Mouse (Mus musculus): ENCODE results near the gene Krt71.
"Not testable (repeated sequence)": the region's sequence is repeated elsewhere in the genome, so short reads cannot be mapped to it uniquely, and the experiment has no call there.

The Krt71 gene

DNA sequence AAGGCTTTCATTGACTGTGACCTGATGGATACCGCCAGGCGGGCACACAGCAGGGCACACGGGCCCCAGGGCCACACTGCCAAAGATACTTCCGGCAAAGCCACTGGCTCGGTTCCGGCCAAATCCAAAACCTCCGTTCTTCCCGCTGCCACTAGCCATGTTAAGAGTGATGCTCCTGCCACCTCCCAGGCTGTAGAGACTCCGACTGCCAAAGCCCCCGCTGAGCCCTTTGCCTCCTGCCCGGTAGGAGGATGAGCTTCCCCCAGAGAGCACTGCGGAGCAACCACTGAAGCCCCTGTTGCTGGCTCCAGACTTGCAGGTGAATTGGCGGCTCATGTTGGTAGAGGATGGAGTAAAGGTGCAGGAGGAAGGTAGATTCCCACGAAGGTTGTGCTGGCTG lies at the start of gene Krt71:
Gene Krt71, minus strand, starts transcription at position 399 of the 400 bp plus-strand sequence.
- no peak for DNase-seq (ENCODE audit: low read depth, low spot score)

DNA sequence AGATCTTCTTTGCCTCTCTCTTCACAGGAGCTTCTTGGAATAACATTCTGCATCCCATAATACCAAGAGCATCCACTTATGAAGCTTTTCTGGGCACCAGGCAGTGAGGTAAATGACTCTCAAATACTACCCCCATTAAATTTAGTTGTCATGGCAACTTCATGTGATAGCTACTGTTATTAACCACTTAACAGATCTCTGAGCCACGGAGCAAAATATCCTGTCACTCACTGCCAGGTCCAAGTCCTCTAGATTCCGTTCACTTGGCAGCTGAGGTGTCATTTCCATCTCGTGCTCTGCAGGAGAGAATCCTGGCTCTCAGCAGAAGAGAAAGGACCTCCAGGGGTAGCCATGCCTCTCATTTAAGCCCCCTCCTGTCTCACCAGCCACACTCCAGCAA lies 48.0 kb upstream of the Krt71 start:
- DNase-seq (ENCODE audit: low read depth, low spot score) = no peak

- no peak for DNase-seq (ENCODE audit: low read depth, low spot score)
Measured at GRCm38 (mm10) chr15:101786360-101786759, 43.5 kb upstream of the Krt71 start, which contains the start of gene Krt72. TSS of gene Krt72 (minus strand) at chr15:101786460.

- no peak for DNase-seq (ENCODE audit: low read depth, low spot score)
Measured at GRCm38 (mm10) chr15:101773420-101773819, 30.5 kb upstream of the Krt71 start.

DNA sequence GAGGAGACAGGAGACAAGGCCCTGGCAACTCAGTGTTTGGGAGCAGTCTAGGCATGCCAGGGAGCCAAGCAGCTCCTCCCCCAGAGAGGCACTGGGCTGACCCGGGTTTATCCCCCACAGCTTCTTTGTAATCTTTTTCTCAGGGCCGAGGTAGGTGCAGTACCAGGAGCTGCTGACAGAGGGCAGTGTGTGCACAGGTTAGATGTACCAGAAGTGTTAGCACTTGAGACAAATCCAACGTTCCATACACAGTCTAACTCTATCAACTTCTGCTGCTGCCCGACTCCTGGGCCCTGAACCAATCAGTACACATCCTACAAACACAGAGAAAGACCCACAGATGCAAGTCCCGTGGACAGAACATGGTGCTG lies 29.8 kb upstream of the Krt71 start:
- peak; percentile 34 for DNase-seq (ENCODE audit: low read depth, low spot score)

GRCm38 (mm10) chr15:101772080-101772710 lies 29.3 kb upstream of the Krt71 start:
- no peak for DNase-seq (ENCODE audit: low read depth, low spot score)

DNA sequence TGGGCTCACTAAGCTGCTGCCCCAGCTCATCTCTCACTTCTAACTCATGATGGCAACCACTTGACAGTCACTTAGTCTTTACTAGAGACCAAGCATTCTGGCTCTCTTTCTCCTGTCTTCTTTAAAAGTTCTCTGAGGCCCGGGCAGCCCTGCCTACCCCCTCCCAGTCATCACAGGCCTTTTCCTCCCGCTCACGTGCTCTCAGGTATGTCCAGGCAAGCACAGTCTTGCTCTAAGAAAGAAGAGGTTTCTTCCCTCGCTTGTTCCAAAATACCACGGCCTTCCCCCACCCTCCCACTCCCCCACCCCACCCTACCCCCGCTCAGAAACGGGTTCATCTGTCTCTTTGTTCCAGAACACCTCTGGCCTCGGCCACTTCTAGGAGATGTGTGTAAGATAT lies 27.3 kb upstream of the Krt71 start:
- no peak for DNase-seq (ENCODE audit: low read depth, low spot score)

DNA sequence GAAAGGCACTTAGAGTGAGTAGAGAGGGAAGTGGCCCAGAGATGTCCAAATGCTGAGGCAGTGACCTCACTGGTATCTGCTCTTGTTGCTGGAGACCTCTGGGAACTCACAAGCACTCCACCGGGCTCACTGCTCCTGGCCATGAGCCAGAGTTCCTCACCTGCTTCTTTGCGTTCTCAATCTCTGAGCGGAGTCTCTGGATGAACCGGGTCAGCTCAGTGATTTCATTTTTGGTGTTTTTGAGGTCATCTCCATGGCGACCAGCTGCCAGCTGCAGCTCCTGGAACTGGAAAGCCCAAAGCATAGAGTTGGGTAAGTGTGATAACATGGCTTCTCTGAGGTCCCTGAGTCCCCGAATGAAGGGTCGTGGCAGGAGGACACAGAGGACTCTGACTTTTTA lies 5.1 kb downstream of the Krt71 start:
- DNase-seq (ENCODE audit: low read depth, low spot score) = no peak

GRCm38 (mm10) chr15:101730653-101731052 lies 12.3 kb downstream of the Krt71 start:
- no peak for DNase-seq (ENCODE audit: low read depth, low spot score)

- DNase-seq (ENCODE audit: low read depth, low spot score) = no peak
Measured at GRCm38 (mm10) chr15:101724686-101725085, 18.2 kb downstream of the Krt71 start.

GRCm38 (mm10) chr15:101715831-101716230 lies 27.1 kb downstream of the Krt71 start:
- no peak for DNase-seq (ENCODE audit: low read depth, low spot score)

DNA sequence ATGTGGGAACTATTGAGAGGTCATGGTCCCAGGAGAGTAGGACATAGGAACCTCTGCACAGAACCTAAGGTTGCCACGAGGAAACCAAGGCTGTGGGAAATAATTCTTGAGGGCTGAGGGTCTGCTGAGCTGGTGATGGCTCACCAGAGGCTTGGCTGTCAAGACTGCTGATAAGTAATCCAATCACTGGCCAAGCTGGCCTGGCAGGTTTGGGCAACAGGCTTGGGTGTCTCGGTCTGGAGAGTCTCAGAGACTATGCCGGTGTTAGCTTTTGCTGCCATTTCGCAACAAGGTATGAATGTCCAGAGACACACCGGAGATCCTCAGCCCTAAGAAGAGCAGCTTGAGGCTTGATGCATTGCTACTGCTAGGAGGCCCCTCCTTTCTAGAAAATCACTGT lies 28.6 kb downstream of the Krt71 start:
- DNase-seq (ENCODE audit: low read depth, low spot score) = no peak

- DNase-seq (ENCODE audit: low read depth, low spot score) = no peak
Measured at GRCm38 (mm10) chr15:101713731-101714130, 29.2 kb downstream of the Krt71 start.

GRCm38 (mm10) chr15:101712720-101713119 lies 30.2 kb downstream of the Krt71 start, which contains the start of gene Krt5:
TSS of gene Krt5 (minus strand) at chr15:101712898.
- no peak for DNase-seq (ENCODE audit: low read depth, low spot score)

- DNase-seq (ENCODE audit: low read depth, low spot score) = no peak
Measured at GRCm38 (mm10) chr15:101708683-101709082, 34.2 kb downstream of the Krt71 start.

DNA sequence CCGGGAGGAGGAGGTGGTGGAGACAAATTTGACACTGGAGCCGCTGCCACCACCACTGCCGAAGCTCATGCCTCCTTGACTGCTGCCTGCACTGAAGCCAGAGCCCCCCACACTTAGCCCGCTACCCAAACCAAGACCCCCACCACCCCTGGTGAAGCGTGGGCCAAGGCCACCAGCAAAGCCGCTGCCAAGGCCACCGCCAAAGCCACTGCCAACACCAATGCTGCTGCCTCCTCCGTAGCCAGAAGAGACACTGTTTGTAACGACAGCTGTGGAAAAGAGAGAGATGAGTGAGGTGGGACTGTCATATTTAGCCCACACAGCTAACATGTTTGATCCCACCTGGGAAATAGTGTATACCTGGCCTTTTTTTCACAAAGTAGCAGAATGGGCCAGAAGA lies 35.5 kb downstream of the Krt71 start:
- no peak for DNase-seq (ENCODE audit: low read depth, low spot score)

DNA sequence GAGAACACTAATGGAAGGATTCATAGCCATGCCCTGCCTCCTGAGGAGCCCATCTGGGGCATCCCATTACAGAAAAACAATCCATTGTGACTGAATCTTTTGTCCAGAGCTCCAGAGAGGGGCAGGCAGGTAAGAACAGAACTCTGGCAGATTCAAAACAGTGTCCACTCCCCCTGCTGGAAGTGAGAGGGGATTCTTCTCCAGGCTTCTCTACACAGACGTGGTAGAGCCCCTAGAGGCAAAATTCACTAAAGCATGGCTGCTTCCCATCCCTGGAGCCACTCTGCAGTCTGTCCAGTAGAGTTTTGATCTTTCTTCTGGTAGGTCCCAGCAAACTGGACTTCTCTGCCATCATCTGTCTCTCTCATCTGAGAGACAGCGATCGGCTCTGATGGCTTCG lies 38.8 kb downstream of the Krt71 start:
- no peak for DNase-seq (ENCODE audit: low read depth, low spot score)

- DNase-seq (ENCODE audit: low read depth, low spot score) = no peak
Measured at GRCm38 (mm10) chr15:101702380-101702779, 40.5 kb downstream of the Krt71 start.

GRCm38 (mm10) chr15:101699866-101700265 lies 43.0 kb downstream of the Krt71 start:
- no peak for DNase-seq (ENCODE audit: low read depth, low spot score)

- DNase-seq (ENCODE audit: low read depth, low spot score) = no peak
Measured at GRCm38 (mm10) chr15:101699192-101699591, 43.7 kb downstream of the Krt71 start.

DNA sequence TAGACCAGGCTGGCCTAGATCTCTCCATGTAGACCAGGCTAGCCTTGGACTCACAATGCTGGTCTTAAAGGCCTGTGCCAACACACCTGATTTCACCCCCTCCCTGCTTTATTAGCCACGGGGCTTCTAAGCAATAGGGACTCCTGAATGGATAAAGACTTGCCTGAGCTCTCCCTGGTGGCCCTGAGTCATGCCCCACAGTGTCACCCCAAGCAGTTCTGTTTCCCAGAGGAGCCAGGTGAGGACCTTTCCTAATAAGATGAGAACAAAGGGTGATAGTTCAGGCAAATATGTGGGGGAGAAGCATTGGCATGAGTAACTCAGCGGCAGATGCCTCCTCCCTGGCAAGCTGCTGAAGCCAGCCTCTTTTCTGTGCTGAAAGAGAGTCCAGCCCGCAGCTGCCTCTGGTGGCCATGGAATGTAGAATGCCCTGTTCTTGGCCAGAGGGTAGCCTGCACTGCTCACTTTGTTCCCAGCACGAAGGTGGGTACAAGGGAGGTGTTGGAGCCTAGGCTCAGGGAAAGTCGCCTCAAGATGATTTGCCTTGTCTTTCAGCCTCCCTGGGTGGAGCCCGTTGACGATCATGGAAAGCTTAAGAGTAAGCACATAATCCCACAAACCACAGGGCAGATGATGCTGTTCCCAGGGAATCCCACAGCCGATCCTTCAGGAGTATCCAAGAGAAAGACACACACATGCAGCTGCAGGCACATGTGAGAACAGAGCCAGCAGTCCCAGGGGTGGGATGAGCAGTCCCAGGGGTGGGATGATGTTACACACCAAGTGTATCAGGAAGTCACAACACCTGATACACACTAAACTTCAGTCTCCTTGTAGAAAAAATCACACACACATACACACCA lies 45.4 kb downstream of the Krt71 start:
- no peak for DNase-seq (ENCODE audit: low read depth, low spot score)

DNA sequence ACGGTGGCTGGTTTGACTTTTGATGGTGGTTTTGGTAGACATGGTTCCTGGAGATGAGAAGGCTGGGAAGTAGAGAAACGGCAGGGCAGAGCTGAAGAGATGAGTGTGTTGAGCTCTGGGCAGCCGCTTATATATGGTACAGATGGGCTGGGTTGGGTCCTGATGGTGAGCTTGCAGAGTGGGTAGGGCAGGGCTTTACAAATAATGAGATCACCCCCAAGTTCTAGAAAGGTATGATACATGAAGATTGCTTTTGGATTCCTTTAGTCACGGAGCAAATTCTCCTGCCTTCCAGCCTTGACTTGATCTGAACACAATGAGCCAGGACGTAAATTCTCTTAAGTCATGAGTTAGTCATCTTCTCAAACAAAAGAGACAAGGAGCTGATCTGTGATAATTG lies 48.7 kb downstream of the Krt71 start, which contains the start of gene Krt6a:
Gene Krt6a, minus strand, starts transcription at position 101 of the 400 bp plus-strand sequence.
- no peak for DNase-seq (ENCODE audit: low read depth, low spot score)

- not testable (repeated sequence) for DNase-seq (ENCODE audit: low read depth, low spot score)
Measured at GRCm38 (mm10) chr15:101690460-101690859, 52.4 kb downstream of the Krt71 start.
